Mouse (Mus musculus): ENCODE data around the gene Mroh7.
A peak's percentile ranks its signal among the peaks of the same experiment; 100 is the strongest.
"Not testable (repeated sequence)": the region's sequence is repeated elsewhere in the genome, so short reads cannot be mapped to it uniquely, and the experiment has no call there.

The Mroh7 gene

DNA sequence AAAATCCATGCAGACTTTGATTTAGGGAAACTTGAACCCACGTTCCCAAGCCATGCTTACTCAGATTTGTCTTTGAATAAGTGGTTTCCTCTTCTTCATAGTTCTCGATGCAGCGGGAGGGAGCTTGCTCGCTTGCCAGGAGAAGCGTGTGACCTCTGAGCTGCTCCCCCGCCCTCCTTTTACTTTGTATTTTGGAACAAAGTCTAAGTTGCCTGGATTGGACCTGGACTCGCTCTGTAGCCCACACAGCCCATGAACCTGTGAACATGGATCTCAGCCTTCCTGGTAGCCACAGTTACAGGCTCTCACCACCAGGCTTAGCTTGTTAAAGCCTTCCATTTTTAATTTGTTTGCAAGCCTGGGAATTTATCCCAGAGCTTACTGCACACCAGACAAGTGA, at the start of gene Mroh7:
TSS of gene Mroh7 (minus strand) at position 112 of the 400 bp plus-strand sequence.
- no peak for DNase-seq (ENCODE audit: low read depth, low spot score)

DNA sequence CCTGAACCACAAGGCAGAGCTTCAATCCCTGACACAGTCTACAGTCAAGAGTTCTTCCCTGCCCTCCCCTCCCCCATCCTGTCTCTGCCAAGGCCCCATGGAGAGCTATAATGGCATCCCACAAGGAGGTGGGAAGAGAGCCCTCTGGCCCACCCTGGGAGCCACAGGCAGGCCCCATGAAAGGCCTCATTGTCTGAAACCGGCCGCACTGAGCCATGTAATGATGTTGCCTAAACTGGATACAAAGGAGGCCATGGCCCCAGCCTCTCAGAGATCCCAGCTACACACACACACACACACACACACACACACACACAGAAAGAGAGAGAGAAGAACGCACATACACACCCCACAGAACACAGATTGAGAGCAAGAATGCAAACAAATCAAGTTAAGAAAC, 49.3 kb upstream of the Mroh7 start:
- DNase-seq (ENCODE audit: low read depth, low spot score) = no peak

GRCm38 (mm10) chr4:106778116-106778788, 47.5 kb upstream of the Mroh7 start:
- peak; percentile 38 for DNase-seq (ENCODE audit: low read depth, low spot score)

- no peak for DNase-seq (ENCODE audit: low read depth, low spot score)
These were observed 46.3 kb upstream of the Mroh7 start for GRCm38 (mm10) chr4:106776998-106777397.

GRCm38 (mm10) chr4:106775767-106776166, 45.0 kb upstream of the Mroh7 start:
- DNase-seq (ENCODE audit: low read depth, low spot score) = not testable (repeated sequence)

DNA sequence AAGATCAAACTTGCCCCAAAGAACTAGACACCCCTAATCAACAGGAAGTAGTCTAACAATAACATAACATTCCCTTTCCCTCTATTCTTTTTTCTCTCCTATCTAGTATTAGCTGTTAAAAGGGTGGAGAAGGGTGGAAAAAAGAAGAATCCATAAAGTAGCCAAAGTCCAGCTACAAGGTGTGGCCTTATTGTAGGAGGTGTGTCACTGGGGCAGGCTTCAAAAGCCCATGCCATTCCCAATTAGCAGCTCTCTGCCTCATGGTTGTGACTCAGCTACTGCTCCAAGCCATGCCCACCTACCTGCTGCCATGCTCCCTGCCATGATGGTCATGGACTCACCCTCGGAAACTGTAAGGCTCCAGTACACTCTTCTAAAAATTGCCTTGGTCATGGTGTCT, 41.8 kb upstream of the Mroh7 start:
- no peak for DNase-seq (ENCODE audit: low read depth, low spot score)

GRCm38 (mm10) chr4:106769306-106769705, 38.6 kb upstream of the Mroh7 start:
- DNase-seq (ENCODE audit: low read depth, low spot score) = no peak

DNA sequence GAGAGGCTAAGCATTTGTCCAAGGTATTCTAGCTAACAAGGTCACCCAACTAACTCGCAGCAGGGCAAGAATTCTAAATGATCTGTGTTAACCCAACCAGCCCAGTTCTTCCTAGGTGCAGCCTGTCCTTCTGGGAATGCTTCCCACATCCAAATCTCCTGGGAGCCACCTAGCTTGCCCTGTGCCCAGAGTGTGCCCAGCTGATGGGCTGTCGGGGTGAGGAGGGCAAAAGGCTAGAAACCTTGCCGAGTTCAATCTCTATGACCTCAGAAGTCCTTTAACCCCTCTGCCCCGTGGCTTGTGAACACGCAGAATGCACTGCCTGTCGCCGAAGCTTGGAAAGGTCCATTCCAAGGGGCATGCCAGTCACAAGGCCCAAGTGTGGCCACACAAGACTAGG, 33.4 kb upstream of the Mroh7 start:
- no peak for DNase-seq (ENCODE audit: low read depth, low spot score)

DNA sequence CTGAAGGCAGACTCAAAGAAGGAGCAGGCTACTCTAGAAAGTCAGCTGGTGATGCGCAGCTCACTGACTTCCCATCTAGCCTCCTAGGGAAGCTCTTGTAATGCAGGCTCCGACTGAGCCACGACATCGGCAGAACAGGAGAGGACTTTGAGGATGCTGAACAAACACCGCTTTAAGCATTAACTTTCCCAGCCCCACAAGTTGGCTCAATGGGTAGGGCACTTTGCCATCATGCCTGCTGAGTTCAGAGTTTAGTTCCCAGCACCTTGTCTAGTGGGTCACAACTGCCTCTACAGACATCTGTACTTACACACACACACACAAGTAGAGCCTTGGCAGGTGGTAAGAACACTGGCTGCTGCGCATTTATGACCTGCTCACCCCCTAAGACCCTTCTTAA, 21.0 kb upstream of the Mroh7 start:
- no peak for DNase-seq (ENCODE audit: low read depth, low spot score)

DNA sequence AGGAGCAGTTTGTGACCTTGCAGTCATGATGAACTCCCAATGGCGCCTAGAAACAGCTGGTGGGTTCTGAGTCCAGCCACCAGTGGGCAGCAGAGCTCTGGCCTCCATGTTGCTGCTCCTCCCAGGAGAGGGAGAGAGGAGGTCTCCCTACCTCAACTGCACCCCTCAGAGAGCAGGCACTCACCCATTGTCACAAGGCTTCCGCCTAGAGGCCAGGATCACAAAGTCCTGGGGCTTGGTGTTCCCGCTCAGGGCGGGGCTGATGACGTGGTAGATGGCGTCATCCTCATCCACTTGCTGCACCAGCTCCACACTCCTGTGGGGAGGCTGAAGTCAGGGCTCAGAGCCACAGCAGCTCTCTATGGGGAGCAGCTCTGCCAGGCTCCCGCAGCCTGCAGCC, 19.0 kb upstream of the Mroh7 start:
- DNase-seq (ENCODE audit: low read depth, low spot score) = peak; percentile 18

GRCm38 (mm10) chr4:106747001-106747580, 16.4 kb upstream of the Mroh7 start:
- no peak for DNase-seq (ENCODE audit: low read depth, low spot score)

DNA sequence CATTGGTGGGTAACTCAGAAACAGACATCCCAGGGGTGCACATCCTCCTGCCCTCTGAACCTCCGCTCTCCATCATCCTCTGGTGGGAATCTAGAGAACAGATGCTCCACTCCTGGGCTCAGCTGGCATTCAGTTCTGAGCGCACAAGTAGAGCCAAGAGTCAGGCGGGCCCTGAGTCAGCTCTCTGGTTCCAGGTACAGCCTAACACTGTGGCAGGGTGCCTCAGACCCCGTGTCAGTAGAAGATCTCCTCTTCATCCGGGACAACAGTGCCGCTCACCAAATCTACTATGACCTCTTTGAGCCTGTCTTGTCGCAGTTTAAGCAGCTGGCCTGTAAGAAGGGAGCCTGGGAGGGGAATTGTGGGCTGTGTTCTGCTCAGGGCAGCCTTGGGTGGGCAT, 15.1 kb upstream of the Mroh7 start:
- no peak for DNase-seq (ENCODE audit: low read depth, low spot score)

DNA sequence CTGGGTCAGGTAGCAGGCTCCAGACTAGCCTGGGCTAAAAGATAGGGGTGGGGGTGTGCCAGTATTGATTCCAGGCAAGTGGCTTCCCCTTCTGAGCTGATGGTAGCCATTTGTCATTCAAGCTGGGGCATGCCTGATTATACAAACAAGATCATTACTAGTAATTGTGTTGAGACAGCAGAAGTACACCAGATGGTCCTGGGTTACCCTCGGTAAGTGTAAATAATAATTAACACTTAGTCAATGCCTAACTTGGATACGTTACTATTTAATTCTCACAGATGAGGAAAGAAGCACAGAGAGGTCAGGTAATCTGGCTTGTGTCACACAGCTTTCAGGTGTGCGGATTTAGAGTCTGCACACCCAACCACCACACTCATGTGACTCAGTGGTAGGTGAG, 7.2 kb upstream of the Mroh7 start:
- DNase-seq (ENCODE audit: low read depth, low spot score) = no peak

DNA sequence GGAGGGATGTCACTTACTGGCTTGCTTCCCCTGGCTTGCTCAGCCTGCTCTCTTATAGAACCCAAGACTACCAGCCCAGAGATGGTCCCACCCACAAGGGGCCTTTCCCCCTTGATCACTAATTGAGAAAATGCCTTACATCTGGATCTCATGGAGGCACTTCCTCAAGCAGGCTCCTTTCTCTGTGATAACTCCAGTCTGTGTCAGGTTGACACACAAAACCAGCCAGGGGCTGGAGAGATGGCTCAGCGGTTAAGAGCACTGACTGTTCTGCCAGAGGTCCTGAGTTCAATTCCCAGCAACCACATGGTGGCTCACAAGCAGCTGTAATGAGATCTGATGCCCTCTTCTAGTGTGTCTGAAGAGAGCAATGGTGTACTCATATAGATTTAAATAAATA, 6.2 kb upstream of the Mroh7 start:
- DNase-seq (ENCODE audit: low read depth, low spot score) = not testable (repeated sequence)

DNA sequence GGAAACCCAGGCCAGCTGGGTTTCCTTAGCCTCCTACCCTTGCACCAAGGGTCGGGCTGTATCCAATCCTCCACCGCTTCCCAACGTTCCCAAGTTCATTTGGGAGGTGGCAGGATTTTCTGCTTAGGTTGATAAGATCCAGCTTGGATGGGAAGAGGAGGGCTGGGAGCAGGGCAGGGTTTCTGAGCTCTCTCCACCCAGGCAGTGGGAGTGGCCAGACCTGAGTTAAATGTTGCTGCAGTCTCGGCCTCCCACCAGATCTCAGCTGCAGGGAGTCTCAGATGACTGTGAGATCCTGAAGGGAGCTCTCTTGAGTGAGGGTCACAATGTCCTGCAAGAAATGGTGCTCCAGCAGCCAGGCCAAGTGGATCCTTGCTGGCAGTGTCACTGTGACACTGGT, 2.9 kb upstream of the Mroh7 start, which contains the start of gene Fam151a:
TSS of gene Fam151a (plus strand) at position 254 of the 400 bp plus-strand sequence.
- DNase-seq (ENCODE audit: low read depth, low spot score) = no peak

GRCm38 (mm10) chr4:106720631-106721030, 10.1 kb downstream of the Mroh7 start:
- no peak for DNase-seq (ENCODE audit: low read depth, low spot score)

- no peak for DNase-seq (ENCODE audit: low read depth, low spot score)
These were observed 17.1 kb downstream of the Mroh7 start for GRCm38 (mm10) chr4:106713622-106714021.

DNA sequence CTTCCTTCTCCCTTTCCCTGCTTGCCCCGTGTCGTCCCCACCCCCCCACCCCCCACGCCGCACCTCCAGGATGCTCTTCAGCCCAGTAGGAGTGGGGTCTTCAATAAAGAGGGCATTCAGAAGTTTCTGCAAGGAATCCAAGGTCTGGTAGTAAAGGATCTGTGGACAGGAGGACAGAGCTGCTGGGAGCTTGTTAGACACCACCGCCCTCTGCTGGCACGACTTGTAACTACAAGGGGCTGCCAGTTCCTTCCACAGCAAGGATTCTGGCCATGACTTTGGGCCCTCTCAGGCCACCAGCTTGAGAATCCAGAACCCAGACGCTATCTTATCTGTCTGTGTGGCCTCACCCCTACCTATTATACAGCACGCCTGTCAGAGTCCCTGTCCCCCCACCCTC, 22.3 kb downstream of the Mroh7 start:
- DNase-seq (ENCODE audit: low read depth, low spot score) = peak; percentile 44

DNA sequence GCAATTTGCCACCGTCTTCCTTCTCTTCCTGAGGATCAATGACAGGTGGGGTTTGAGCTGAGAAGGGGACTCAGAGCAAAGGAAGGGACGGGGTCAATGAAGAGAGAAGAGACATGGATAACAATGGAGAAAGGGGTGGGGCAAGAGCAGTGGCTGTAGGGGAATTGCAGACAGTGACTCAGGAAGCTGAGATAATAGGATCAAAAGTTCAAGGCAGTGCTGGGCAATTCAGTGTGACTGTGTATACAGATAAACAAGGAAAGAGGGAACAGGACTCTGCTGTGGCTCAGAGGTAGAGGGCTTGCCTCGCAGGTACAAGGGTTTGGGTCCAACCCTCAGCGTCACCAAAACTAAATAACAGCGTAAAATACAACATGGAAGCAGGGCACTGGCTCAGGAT, 22.8 kb downstream of the Mroh7 start:
- DNase-seq (ENCODE audit: low read depth, low spot score) = no peak

DNA sequence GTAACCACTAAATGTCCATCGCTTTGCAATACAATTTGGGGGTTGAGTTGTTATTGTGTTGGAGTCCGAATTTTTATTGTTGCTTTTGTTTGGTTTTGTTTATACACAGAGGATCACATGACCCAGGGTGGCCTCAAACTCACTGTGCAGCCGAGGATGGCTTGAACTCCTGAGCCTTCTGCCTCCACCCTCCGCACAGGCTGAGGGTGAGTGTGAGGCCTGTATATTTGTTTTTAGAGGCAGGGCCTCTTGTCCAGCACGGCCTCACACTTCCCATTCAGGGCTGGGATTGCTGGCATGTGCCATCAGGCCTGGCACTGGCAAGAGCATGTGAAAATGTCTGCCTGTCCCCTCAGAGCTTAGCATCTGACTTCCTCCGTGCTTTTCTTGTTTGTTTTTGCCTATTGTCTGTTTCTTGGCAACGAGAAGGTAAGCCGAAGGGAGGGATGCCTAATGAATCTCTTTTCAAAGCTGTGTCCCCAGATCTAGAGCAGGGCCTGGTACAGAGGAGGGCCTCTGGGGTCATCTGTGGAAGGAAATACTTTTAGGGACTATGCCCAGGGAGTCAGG, 25.5 kb downstream of the Mroh7 start:
- DNase-seq (ENCODE audit: low read depth, low spot score) = no peak

GRCm38 (mm10) chr4:106704416-106704815, 26.3 kb downstream of the Mroh7 start:
- no peak for DNase-seq (ENCODE audit: low read depth, low spot score)

GRCm38 (mm10) chr4:106703956-106704355, 26.8 kb downstream of the Mroh7 start:
- DNase-seq (ENCODE audit: low read depth, low spot score) = no peak

DNA sequence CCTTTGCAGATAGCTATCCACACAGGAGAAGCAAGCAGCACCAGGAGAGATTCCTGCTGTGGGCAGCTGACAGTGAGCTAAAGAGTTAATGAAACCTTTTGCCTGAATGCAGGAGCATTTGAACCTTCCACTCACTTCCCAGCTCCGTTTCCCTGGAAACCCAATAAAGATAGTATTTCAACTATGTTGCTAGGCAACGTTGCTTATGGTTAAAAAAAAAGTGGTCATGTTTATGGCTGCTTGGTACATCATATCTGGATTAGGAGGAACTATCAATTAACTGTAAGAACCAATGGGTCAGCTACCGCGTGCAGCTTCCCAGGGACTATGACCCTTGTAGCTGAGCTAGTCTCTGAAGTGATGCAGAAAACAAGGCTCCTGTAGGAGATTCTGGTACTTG, 29.9 kb downstream of the Mroh7 start:
- DNase-seq (ENCODE audit: low read depth, low spot score) = no peak
